Comparison of ENCODE assay signal across 9 mouse cellular contexts in the genomic region with DNA sequence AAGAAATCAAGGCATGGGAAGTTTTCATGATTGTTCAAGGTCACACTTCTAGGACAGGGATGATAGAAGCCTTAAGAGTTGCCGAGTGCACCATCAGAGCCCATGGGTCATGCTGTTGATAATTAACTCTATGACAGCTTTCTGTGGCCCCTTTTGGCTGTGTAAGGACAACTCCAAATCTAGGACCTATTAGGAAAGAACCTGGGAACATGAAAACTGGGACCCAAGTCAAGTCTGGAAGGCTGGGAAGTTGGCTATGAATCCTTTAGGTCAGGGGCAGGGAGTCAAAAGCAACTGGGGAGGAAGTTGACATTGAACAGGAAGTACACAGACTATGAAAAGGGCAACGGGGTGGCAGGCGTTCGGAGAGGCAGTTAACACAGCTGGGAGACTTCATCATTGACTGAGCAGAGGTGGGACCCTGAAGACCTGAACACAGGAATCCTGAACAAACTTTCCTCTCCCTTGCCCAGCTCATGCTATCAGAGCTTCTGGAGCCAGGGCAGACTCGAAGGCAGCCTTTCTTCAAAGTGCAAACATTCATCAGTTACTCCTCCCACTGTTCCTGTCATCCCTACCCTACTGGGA.
DNase-seq lines count a peak whose midpoint lies in the region; ATAC-seq and TF ChIP-seq lines count a peak whose summit lies in the region.
"Had no signal": no experiment of that assay in that cellular context is flagged by ENCODE, and none has a peak within 500 bp of the region (broad histone marks: within the 10 kb centered on the region; RNA-seq: fewer than 3 reads in every experiment).

No protein-coding gene starts in this region.

- no peaks in the 10 kb centered on the region for H3K9me3 ChIP-seq in intestine, embryonic 14.5 days (ENCODE audit: control insufficient read depth, low read length)
- no peaks in the 10 kb centered on the region for H3K9me3 ChIP-seq in intestine, postnatal 0 days (ENCODE audit: control insufficient read depth)
- no peaks in the 10 kb centered on the region for H3K9me3 ChIP-seq in forebrain, embryonic 12.5 days
- H3K9me3 ChIP-seq: megakaryocyte, embryonic 14.5 days had no signal

- peaks cover 14% of the 10 kb centered on the region; the same call in 1 of the 2 replicates for H3K4me1 ChIP-seq in intestine, embryonic 14.5 days (replicated peaks; ENCODE audit: control insufficient read depth, insufficient read depth, low read length)
- no peaks in the 10 kb centered on the region; the same call in none of the 2 replicates for H3K4me1 ChIP-seq in intestine, postnatal 0 days (replicated peaks; ENCODE audit: control insufficient read depth, insufficient read depth, low read length)
- peaks cover 10% of the 10 kb centered on the region; the same call in 1 of the 2 replicates for H3K4me1 ChIP-seq in forebrain, embryonic 12.5 days

- no peak for ATAC-seq in intestine, embryonic 14.5 days (replicated peaks; ENCODE audit: low FRiP score, low TSS enrichment, low read depth)
- ATAC-seq in intestine, postnatal 0 days, result no peak
- no peak for ATAC-seq in forebrain, embryonic 12.5 days (ENCODE audit: low FRiP score)

- H3K27ac ChIP-seq in intestine, embryonic 14.5 days (ENCODE audit: low read depth), result 0 out of 2 replicates have a peak overlapping the region, but pooled peaks have one; percentile 33
- H3K27ac ChIP-seq in intestine, postnatal 0 days (ENCODE audit: low read depth, low read length), result no peak overlapping the region
- no peak overlapping the region for H3K27ac ChIP-seq in layer of hippocampus, adult 2 months
- H3K27ac ChIP-seq in forebrain, embryonic 12.5 days, result no peak overlapping the region

- no peak overlapping the region for H3K4me3 ChIP-seq in intestine, embryonic 14.5 days (ENCODE audit: low read depth, low read length)
- no peak overlapping the region for H3K4me3 ChIP-seq in intestine, postnatal 0 days (ENCODE audit: low read depth, low read length)
- H3K4me3 ChIP-seq in layer of hippocampus, adult 2 months, result no peak overlapping the region
- H3K4me3 ChIP-seq in forebrain, embryonic 12.5 days (replicated peaks), result no peak overlapping the region

- H3K9ac ChIP-seq in intestine, embryonic 14.5 days (ENCODE audit: low read length), result no peak overlapping the region
- no peak overlapping the region for H3K9ac ChIP-seq in intestine, postnatal 0 days (ENCODE audit: low read depth, low read length)
- H3K9ac ChIP-seq in forebrain, embryonic 12.5 days, result no peak overlapping the region

- H3K4me2 ChIP-seq in intestine, embryonic 14.5 days (ENCODE audit: low read length), result no peak overlapping the region
- no peak overlapping the region for H3K4me2 ChIP-seq in intestine, postnatal 0 days (replicated peaks; ENCODE audit: low read depth)
- no peak overlapping the region for H3K4me2 ChIP-seq in forebrain, embryonic 12.5 days

- DNase-seq in intestine, embryonic 14.5 days (ENCODE audit: low spot score), result no peak
- peak; percentile 2 for DNase-seq in T-cell, adult 2 months (ENCODE audit: low spot score)
- DNase-seq in kidney, adult 9 months, result peak; percentile 51
- peak; percentile 28 for DNase-seq in splenic B cell, adult 2 months (ENCODE audit: low read depth, low spot score)
- no peak for DNase-seq in cerebellum, postnatal 10 days
- DNase-seq in layer of hippocampus, adult 2 months (ENCODE audit: low spot score in 2 of 2), result no peak

- TF ChIP-seq CTCF in intestine, postnatal 0 days (IDR thresholded peaks at IDR 0.05; ENCODE audit: low read depth), result no peak
- no peak for TF ChIP-seq CTCF in layer of hippocampus, adult 2 months (conservative IDR thresholded peaks at IDR 0.05)

- 28% methylated on average over 5 of the region's 5 CpGs for WGBS in intestine, embryonic 14.5 days
- 36% methylated on average over 5 of the region's 5 CpGs for WGBS in intestine, postnatal 0 days
- 82% methylated on average over 5 of the region's 5 CpGs for WGBS in forebrain, embryonic 12.5 days

- no peaks in the 10 kb centered on the region for H3K27me3 ChIP-seq in intestine, embryonic 14.5 days (replicated peaks; ENCODE audit: control insufficient read depth, insufficient read depth, low read length)
- H3K27me3 ChIP-seq in intestine, postnatal 0 days (replicated peaks; ENCODE audit: control insufficient read depth, insufficient read depth, low read length), result no peaks in the 10 kb centered on the region
- no peaks in the 10 kb centered on the region for H3K27me3 ChIP-seq in splenic B cell, adult 2 months (ENCODE audit: control insufficient read depth, insufficient read depth, low read length, poor library complexity, severe bottlenecking)
- H3K27me3 ChIP-seq in forebrain, embryonic 12.5 days, result peaks cover 4% of the 10 kb centered on the region; the same call in 1 of the 2 replicates
- H3K27me3 ChIP-seq: megakaryocyte, embryonic 14.5 days had no signal

- no peaks in the 10 kb centered on the region for H3K36me3 ChIP-seq in intestine, embryonic 14.5 days (ENCODE audit: control insufficient read depth, insufficient read depth, low read length)
- H3K36me3 ChIP-seq in intestine, postnatal 0 days (ENCODE audit: control insufficient read depth, insufficient read depth), result no peaks in the 10 kb centered on the region
- H3K36me3 ChIP-seq in splenic B cell, adult 2 months (ENCODE audit: control insufficient read depth, insufficient read depth, low read length, poor library complexity, severe bottlenecking), result no peaks in the 10 kb centered on the region
- H3K36me3 ChIP-seq in forebrain, embryonic 12.5 days (replicated peaks), result no peaks in the 10 kb centered on the region

Comparison
In these comparisons a context has a peak if more than half of its experiments do, and no peak if none do; other contexts are left out.
1. DNase-seq: peak in T-cell, adult 2 months (single experiment), kidney, adult 9 months (single experiment) and splenic B cell, adult 2 months (single experiment); none in intestine, embryonic 14.5 days (single experiment), cerebellum, postnatal 10 days (0 of 2) and layer of hippocampus, adult 2 months (0 of 2).